Mouse (Mus musculus): ENCODE results near the gene Slc38a9. TPM values are rescaled to one million over a fixed set of nuclear protein-coding genes. Genes with fewer than 3 reads are reported as not detected.

Gene Slc38a9
- polyA plus RNA-seq, 1 experiment from 2014 or later: 17.7 TPM

DNA sequence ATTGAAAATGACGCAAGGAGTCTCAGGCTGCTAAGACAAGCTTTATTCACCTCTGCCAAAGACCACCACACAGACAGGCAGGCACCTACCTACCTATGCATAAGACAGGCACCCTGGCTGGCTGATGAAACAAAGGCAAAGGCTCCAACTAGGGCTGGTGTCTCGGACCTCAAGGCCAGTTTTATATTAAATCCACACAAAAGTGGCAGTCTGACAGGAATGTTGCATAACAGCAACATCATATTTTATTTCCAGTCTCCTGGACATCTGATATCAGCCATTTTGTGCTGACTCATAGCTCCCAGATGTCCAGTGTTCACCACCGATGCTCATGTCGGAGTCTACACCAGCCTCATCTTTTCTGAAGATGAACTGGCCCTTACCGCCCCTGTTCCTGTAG is 117.9 kb downstream of the Slc38a9 start:
- Histone ChIP-seq H3K36me3 (no peaks in the 10 kb centered on the region), H3K4me3 (no peak overlapping the region), H3K27ac (no peak overlapping the region), H3K9ac (no peak overlapping the region), H3K27me3 (no peaks in the 10 kb centered on the region), H3K4me1 (no peaks in the 10 kb centered on the region), H3K4me2 (no peak overlapping the region), H3K9me3 (no peaks in the 10 kb centered on the region)
- no peak for ATAC-seq (ENCODE audit: insufficient number of reproducible peaks, insufficient read depth, low FRiP score, low TSS enrichment, low read depth)
- 87% methylated on average over 5 of the region's 5 CpGs for WGBS

DNA sequence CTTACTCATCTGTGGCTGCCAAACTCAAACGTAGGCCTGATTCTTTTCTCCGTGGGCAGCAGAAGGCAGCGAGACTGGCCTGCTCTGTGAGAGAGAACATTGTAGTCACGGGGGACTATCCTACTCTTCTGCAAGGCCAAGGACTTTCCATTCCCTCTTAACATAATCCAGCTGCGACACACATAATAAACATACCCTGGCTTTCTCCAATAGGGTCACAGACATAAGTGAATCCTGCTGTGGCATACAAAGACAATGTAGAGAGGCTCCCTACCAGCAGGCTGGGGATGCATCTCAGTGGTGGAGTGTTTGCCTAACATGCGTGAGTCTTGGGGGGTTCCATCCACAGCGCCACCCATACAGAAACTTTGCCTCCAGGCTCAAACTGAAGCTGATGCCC is 124.8 kb downstream of the Slc38a9 start:
- Histone ChIP-seq H3K36me3 (no peaks in the 10 kb centered on the region), H3K27me3 (no peaks in the 10 kb centered on the region), H3K27ac (peak overlapping the region; percentile 71), H3K4me2 (no peak overlapping the region), H3K9me3 (no peaks in the 10 kb centered on the region), H3K4me1 (peaks cover 10% of the 10 kb centered on the region; the same call in 1 of the 2 replicates), H3K4me3 (no peak overlapping the region), H3K9ac (no peak overlapping the region)
- WGBS: 43% methylated on average over 7 of the region's 7 CpGs
- ATAC-seq (ENCODE audit: insufficient number of reproducible peaks, insufficient read depth, low FRiP score, low TSS enrichment, low read depth): no peak

- ATAC-seq (ENCODE audit: insufficient number of reproducible peaks, insufficient read depth, low FRiP score, low TSS enrichment, low read depth): no peak
- Histone ChIP-seq H3K27ac (no peak overlapping the region), H3K36me3 (no peaks in the 10 kb centered on the region), H3K4me3 (no peak overlapping the region), H3K4me2 (no peak overlapping the region), H3K9ac (no peak overlapping the region), H3K9me3 (no peaks in the 10 kb centered on the region), H3K4me1 (peaks cover 10% of the 10 kb centered on the region; the same call in 1 of the 2 replicates), H3K27me3 (no peaks in the 10 kb centered on the region)
- 70% methylated on average over 3 of the region's 3 CpGs for WGBS
Measured at GRCm38 (mm10) chr13:112786142-112786541, 125.6 kb downstream of the Slc38a9 start.

- ATAC-seq (ENCODE audit: insufficient number of reproducible peaks, insufficient read depth, low FRiP score, low TSS enrichment, low read depth): no peak
- WGBS: 78% methylated on average over 10 of the region's 10 CpGs
- Histone ChIP-seq H3K27me3 (no peaks in the 10 kb centered on the region), H3K4me1 (peaks cover 10% of the 10 kb centered on the region; the same call in 1 of the 2 replicates), H3K4me2 (no peak overlapping the region), H3K9me3 (no peaks in the 10 kb centered on the region), H3K36me3 (no peaks in the 10 kb centered on the region), H3K4me3 (no peak overlapping the region), H3K27ac (no peak overlapping the region), H3K9ac (no peak overlapping the region)
Measured at GRCm38 (mm10) chr13:112786942-112787533, 126.5 kb downstream of the Slc38a9 start.

Other genes starting within 250 kb of the Slc38a9 start
- 28.1 and 36.9 TPM in 2 replicates for gene Il6st, start 196.7 kb upstream of the Slc38a9 start, polyA plus RNA-seq (2015; fragmentation: Nextera tagmentation; extraction: Ambion mirVana)
- gene Il31ra, start 66.4 kb upstream of the Slc38a9 start, polyA plus RNA-seq (2015; fragmentation: Nextera tagmentation; extraction: Ambion mirVana): 0.25 and 0.32 TPM in 2 replicates
- 0.41 and 0.85 TPM in 2 replicates for gene Ddx4, start 8.3 kb upstream of the Slc38a9 start, polyA plus RNA-seq (2015; fragmentation: Nextera tagmentation; extraction: Ambion mirVana)
- 46.9 and 51.8 TPM in 2 replicates for gene Plpp1, start 140.0 kb downstream of the Slc38a9 start, polyA plus RNA-seq (2015; fragmentation: Nextera tagmentation; extraction: Ambion mirVana)

All from embryonic facial prominence, embryonic 13.5 days (tissue).